Mouse (Mus musculus): ENCODE measurements at regions not wholly inside any gene's neighbourhood (a gene's known extent, or its start where the extent isn't known, plus 50 kb on each side); places are given as distances from the start of the nearest gene placed in this dataset.

GRCm38 (mm10) chr14:107727234-107727633, 1186.7 kb downstream of the Slitrk1 start:
- DNase-seq (ENCODE audit: low spot score in 2 of 2) = no peak

GRCm38 (mm10) chr14:107688349-107688748, 1225.6 kb downstream of the Slitrk1 start:
- DNase-seq (ENCODE audit: low spot score in 2 of 2) = no peak

- DNase-seq (ENCODE audit: low spot score in 2 of 2) = peak; percentile 11 to 33
Measured at GRCm38 (mm10) chr14:107687261-107688019, 1226.5 kb downstream of the Slitrk1 start.

- no peak for DNase-seq (ENCODE audit: low spot score in 2 of 2)
Measured at GRCm38 (mm10) chr14:107656595-107656994, 1257.4 kb downstream of the Slitrk1 start.

- DNase-seq (ENCODE audit: low spot score in 2 of 2) = no peak
Measured at GRCm38 (mm10) chr14:107615466-107615865, 1298.5 kb downstream of the Slitrk1 start.

- no peak for DNase-seq (ENCODE audit: low spot score in 2 of 2)
Measured at GRCm38 (mm10) chr14:107614348-107614747, 1299.6 kb downstream of the Slitrk1 start.

- DNase-seq (ENCODE audit: low spot score in 2 of 2) = no peak
Measured at GRCm38 (mm10) chr14:107603198-107603597, 1310.8 kb downstream of the Slitrk1 start.

- DNase-seq (ENCODE audit: low spot score in 2 of 2) = no peak
Measured at GRCm38 (mm10) chr14:107586715-107587114, 1327.2 kb downstream of the Slitrk1 start.

- no peak for DNase-seq (ENCODE audit: low spot score in 2 of 2)
Measured at GRCm38 (mm10) chr14:107584252-107584651, 1329.7 kb downstream of the Slitrk1 start.

GRCm38 (mm10) chr14:107570676-107571075, 1343.3 kb downstream of the Slitrk1 start:
- DNase-seq (ENCODE audit: low spot score in 2 of 2) = no peak

GRCm38 (mm10) chr14:107568496-107568895, 1345.5 kb downstream of the Slitrk1 start:
- DNase-seq (ENCODE audit: low spot score in 2 of 2) = no peak

Measured in frontal cortex, postnatal 10 days (tissue).